Mouse (Mus musculus): ENCODE data around the gene Gm9837.

Gm9837 gene

DNA sequence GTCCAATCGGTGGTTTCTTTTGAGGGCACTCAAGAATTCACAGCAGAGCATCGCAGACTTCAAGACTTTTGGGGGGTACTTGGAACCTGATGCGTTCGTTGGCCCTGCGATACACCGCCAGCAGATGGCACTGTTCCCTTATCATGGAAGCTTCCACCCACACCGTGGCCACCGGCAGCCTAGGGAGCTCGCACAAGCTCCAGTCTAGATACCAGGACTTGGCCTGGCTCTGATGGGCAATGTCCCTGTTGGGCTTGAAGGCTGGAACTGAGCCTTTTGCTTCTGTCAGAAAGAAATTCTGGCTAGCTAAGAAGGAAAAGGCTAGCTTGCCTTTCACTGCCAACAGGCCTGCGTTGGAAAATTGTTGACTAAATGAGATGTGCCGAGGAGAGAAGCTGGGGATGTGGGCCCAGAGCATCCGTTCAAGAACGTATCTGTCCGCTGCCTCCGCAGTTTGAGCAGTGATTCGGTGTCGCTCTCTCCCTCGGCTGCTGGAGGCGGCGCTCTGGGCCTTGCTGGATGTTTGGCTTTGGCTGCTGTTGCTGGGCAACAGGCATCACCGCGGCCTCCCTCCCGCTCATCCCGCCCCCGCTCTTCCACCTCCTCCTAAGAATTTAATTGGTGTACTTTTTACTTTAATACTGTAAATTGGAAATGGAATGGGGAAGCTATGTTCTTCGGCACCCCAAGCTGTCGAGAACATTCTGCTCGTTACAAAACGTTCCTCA lies at the start of gene Gm9837:
Gm9837 (minus strand) TSS at position 512 of the 728 bp plus-strand sequence.
- DNase-seq (ENCODE audit: low spot score in 2 of 2) = peak; percentile 87 to 96

DNA sequence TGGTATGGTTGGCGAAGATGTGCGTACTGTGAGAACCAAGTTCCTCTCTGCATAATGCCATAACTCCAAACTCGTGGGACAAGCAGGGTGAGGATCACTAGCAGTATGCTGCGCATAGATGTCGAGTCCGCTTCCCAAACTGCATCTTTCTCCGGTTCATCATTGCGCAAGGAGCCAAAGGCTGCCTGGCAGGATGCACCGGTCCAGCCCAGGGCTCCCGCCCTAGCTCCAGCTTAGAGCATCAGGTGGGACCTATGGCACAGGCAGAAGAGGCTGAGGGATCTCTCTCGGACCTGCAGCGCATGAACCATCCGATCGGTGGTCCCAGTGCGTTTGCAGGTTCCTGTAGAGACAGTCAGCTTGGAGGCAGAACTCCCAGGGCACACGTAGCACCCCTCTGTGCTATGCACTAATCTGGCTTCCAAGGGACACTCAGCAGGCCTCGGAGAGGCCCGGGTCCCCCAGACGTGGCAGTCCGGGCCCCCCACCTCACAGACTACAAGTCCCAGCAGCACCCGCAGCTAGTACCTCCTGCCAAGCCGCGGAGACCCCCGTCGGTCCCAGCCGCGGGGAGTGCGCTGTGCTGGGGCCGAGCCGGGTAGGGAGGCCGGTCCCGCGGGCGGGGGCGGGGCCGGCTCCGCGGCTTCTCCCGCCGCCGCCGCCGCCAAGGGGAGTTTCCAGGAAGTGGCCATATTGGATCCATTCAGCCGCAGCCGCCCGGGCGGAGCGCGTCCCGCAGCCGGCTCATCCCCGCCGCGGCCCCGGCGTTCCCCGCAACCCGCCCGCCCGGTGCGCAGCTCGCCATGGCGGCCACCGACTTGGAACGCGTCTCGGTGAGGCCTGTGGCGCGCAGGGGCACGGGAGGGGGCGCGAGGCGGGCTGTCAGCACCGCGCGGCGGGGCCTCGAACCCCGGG lies 49.2 kb upstream of the Gm9837 start, which contains the start of gene Sept8:
Sept8 (plus strand) TSS at position 51 of the 915 bp plus-strand sequence.
- peak; percentile 65 to 84 for DNase-seq (ENCODE audit: low spot score in 2 of 2)

DNA sequence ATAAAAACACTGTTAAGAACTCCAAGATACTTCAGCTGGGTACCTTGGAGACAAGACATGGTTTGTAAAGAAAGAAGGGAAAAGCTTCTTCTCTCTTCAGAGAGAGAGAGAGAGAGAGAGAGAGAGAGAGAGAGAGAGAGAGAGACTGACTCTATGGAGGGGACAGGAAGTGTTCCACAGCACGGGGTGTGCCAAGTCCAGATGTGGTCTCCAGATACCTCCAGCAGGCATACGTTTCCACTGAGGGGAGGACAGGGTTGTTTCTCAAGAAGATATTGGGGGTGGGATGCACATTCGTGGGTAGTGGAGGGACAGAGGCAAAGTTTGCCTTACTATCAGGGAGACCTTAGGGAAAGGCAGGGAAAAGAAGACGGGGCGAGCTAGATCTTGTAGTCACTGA lies 48.5 kb upstream of the Gm9837 start:
- peak in 1 of 2 experiments; percentile 52 for DNase-seq (ENCODE audit: low spot score in 2 of 2)

DNA sequence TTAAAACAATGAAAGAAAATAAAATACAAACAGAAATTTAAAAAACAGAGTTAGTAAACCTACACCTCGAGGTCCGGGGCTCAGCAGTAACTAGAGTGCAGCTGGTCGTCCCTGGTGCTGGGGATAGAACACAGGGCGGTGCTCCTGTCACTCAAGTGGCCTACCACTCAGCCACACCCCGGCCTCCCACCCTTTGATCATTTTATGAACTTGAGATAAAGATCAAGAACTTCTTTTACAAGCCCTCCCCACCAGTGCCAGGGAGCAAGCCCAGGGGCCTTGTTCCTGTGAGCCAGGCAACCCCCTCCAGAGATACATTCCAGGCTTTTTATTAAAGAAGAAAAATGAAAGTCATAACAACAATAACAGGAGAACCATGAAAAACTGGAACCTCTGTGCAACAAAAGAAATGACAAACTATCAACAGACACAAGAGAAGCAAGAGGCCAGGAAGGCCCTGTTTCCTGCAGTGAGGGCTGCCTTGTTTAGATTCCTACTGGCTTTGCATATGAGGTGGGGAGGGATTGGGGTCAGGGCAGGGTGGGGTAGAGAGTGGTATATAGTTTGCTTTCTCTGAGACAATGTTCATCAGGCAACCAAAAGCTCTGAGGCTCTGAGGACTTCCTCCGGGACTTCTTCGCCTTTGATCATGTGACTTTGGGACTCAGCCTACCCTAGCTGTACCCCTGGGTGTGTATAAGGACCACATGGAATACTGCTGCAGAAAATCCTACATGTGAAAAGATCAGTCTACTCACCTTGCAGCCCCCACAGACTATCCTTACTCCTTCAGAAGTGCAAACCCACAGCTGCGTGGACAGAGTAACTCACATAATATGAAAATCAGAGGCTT lies 46.7 kb upstream of the Gm9837 start:
- peak in 1 of 2 experiments; percentile 28 for DNase-seq (ENCODE audit: low spot score in 2 of 2)

DNA sequence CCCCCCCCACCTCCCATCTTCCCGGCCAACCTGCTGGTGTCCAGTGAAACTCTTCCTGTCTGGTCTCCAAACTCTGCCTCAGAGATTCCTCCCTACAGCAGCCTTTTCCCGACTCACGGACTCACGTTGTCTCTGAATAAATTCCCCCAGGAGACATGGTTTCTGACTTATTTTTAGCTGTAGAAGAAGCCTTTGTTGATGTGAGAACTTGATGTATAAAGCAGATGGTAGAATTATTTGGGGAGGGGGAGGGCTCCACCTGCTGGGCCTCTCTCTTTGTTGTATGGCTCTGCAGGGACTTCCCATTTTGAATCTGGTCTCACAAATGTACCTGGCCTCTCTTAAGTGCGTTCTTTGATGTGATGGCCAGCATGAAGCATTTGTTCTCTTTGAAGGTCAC lies 40.1 kb upstream of the Gm9837 start:
- no peak for DNase-seq (ENCODE audit: low spot score in 2 of 2)

DNA sequence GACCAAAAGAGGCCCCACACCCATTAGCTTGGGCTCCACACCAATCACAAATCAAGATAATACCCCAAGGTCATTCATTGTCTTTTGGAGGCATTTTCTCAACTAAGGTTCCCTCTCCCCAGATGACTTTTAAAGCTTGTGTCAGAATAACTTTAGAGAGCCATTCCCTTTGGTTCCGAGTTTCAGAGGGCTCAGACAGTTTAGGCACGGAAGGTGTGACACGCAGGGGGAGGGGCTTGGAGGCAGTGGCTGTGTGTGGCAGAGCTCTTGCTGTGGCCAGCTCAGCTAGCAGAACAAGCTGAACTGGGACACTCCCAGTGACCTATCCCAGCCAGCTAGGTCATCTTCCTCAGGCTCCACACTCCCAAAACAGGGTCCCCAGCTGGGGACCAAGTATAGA lies 38.3 kb upstream of the Gm9837 start:
- no peak for DNase-seq (ENCODE audit: low spot score in 2 of 2)

DNA sequence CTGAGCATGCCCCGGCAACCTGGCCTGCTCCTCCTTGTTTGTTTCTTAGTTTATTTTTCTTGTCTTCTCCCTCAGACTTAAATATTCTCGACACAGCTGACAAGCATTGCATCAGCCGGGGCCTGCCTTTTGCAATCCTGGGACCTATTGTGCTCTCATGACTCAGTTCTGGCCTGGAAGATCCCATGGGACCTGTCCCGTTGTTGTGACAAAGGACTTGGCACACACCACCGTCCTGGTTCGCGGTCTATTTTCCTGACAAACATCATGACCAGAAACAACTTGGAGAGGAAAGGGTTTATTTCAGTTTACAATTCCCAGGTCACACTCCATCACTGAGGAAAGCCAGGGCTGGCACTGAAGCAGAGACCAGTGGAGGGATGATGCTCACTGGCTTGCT lies 37.9 kb upstream of the Gm9837 start:
- DNase-seq (ENCODE audit: low spot score in 2 of 2) = no peak

DNA sequence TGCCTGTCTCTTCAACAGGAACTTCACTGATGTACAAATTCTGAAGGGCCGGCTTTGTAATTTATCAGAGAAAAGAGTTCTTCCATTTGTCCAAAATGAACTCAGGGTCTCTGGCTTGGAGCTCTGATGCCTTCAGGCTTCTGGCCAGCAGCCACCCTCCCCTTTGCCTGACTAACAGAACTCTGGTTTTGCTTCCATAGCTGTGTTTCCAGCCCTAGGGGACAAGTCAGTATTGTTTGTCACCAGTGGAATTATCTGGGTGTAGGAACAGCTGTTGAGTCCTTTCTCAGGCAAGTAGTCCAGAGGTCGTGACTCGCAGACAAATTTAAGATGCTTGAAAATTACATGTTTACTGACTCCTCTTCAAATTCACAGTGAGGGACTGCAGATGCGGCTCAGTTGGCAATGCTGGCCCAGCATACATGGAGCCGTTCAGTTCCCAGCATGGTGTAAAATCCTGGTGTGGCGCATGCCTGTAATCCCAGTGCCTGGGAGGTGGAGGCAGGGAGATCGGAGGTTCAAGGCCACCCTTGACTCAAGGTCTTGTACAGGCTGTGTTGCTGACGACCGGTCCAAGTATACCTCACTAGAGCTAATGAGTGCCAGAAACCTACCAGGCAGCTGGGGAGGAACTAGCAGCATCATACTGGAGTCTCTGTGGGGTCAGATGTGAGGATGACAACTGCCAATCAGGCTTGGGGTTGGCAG lies 37.0 kb upstream of the Gm9837 start:
- no peak for DNase-seq (ENCODE audit: low spot score in 2 of 2)

DNA sequence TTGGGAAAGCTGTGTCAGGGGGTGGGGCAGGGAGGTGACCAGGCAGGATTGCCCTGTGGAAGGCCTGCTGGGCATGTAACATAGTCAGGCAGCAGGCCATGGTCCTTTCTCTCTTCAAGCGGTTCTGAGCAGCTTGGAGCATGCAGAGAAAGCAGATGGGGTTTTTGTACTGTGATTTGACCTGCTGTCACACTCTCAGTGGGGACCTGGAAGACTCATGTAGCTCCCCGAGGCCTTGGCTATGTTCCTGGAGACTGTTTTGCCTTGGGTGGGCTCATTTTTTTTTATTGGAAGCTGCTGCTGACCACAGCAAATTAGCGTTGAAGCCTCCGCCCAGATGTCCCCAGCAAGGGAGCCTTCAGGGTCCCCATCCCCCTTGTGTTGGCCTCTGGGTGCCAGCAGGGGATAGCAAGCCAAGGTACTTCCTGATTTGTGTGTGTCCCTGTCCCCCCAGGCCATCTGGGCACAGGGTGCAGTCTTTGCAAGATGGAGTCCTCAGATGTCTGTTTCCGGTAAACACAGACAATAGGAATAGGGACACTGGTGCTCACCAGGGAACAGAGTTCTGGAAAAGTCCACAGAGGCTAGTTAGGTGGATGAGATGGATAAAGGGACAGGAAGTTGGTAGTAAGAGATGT lies 34.9 kb upstream of the Gm9837 start:
- DNase-seq (ENCODE audit: low spot score in 2 of 2) = no peak

DNA sequence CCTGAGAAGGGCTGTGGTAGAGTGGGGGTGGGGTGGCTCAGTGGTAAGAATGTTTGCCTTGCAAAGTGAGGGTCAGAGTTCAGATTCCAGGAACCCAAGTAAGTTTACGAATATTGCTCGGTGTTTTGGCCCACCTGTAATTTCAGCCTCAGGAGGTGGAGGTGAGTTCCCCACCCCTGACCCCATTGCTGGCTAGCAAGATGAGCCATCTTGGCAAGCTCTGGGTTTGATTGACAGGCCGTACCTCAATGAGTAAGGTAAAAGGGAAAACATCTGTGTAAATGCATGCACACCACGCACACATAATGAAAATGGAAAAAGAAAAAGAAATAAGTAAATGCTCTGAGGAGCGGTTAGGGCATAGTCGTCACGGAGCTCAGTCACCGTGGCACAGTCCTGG lies 34.1 kb upstream of the Gm9837 start:
- no peak for DNase-seq (ENCODE audit: low spot score in 2 of 2)

DNA sequence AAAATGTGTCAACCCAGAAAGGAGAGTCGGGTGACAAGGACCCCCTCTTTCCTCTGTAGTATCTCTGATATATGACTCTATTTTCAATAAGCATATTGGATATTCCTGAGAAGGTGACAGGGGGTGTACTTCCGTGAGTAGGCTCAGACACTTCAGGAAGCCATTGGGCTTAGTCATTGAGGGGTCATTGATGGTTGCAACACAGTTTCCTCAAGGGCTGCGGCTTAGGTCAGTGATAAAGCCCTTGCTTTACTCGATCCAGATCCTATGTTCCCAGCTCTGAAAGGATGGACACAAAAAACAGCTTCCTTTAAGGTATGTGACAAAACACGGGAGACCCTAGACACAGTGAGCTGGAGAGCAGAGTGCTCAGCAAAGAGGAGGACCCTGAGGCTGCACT lies 33.5 kb upstream of the Gm9837 start:
- no peak for DNase-seq (ENCODE audit: low spot score in 2 of 2)

DNA sequence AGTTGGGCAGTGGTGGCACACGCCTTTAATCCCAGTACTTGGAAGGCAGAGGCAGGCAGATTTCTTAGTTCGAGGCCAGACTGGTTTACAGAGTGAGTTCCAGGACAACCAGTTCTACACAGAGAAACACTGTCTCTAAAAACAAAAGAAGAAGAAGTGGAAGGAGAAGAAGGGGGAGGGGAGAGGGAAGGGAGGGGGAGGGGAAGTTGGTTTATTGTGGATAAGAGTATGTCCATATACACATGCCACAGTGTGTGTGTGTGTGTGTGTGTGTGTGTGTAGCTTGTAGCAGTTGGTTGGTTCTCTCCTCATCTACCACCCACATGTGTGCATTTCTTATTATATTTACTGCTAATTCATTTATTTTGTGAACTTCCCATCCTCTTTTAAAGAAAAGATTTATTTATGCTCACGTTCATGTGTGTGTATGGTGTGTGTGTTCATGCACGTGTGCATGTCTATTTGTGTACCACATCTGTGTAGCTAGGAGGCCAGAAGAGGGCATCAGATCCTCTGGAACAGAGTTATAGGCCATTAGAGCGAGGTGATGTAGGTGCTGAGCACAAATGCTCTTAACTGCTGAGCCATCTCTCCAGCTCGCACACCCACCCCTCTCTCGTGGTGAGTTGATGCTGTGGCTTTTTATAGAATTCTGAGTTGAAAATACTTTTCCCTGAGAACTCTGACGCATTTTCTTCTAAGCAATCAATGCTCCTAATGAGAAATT lies 31.9 kb upstream of the Gm9837 start:
- no peak for DNase-seq (ENCODE audit: low spot score in 2 of 2)

DNA sequence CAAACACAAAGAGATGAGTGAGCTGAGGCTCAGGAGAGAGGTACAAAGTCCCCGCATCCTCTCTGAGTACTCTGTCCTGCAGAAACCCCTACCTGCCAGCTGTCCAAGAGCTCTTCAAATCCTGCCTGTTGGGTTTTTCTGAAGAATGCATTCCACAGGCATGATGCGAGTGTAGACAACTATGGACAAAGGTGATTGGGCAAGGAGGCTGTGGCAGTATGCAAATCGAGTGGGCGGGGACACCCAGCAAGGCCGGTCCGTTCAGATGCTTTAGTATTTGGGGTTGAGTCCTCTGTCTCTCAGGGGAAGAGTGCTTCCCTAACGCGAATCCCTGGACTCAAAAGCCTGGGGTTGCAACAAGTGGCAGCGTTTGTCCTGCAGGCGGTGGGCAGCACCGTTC lies 30.3 kb upstream of the Gm9837 start:
- DNase-seq (ENCODE audit: low spot score in 2 of 2) = no peak

DNA sequence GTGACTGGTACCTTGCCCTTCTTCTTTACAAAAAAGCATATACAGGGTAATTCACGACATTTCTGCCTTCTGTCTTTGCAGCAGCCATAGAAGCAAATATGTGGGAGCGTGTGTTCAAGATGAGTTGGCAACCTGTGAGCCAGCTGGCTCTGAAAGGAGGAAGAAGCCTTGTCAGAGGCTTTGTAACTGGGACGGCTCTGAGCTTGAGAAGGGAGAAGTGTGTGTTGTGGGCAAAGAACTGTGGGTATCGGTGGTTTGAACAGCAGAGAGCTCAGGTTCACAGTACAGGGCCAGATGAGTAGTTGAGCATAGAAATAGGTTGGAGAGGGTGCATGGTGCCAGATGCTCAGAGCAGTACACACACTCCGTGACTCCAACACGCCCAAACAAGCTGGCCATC lies 26.7 kb upstream of the Gm9837 start:
- no peak for DNase-seq (ENCODE audit: low spot score in 2 of 2)

DNA sequence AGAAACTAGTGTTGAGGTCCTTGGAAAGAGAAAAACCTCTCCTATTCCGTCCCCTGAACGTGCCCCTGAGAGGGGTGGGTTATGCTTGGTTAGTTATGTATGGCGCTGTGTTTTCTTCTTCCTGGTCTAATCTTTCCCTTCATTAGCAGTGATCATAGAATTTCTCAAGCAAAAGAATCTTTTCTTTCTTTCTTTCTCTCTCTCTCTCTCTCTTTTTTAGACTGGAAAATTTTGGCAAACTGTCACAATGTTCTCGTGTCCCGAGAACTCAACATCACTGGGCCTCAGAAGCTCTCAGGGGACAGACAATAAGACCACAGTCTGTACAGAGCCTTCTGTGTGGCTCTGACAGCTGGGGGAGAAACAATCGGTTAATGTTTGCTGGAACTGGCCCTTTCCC lies 25.1 kb upstream of the Gm9837 start:
- no peak for DNase-seq (ENCODE audit: low spot score in 2 of 2)

DNA sequence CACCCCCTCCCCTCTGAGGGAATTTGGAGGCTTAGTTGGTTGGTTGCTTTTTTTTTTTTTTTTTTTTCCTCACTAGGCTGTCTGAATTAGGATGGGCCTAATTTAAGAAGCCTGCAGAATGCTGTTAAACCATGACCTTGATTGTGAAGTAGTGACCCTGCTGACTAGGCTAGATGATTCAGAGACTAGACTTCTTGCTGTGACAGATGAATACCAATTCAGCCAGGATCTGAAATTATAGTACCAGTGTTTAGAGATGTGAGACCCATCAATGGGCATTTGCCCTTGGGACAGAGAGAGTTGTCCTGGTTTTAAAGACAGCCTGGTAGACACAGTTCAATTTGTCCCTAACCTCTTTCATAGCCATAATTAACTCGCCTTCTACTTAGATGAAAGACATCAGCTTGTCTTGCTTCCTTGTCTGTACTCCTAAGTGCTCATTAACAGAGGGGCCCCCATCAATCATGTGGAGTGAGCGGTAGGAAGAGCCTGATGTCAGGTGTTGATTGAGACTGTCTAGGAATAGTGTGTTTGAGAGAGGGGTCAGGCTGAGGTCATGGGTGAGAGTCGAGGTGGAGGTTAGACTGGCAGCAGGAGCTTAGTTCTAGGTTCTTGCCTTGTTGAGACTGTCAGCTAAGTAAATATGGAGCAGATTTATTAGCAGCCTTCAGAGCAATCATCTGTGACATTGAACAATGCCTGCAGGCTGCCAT lies 23.1 kb upstream of the Gm9837 start:
- DNase-seq (ENCODE audit: low spot score in 2 of 2) = no peak

DNA sequence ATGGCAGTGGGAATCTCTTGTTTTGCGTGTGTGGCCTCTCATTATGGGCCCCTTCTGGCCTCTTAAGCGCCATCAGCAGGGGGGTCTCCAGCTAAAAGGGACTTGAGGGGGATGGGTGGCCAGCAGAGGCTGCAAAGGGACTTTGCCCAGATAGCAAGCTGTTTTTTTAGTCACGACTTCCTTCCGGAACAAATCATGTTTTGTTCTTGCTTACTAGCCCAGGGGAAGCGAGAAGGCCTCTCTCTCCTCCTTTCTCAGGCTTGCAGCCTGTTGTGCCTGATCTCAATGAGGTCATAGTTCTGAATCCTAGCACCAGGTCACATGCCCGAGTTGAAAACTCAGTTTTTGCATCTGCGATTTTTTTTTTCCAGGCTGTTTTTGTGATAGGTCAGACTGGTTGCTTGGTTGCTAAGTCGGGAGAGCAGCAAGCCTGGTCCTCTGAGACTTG lies 21.7 kb upstream of the Gm9837 start:
- DNase-seq (ENCODE audit: low spot score in 2 of 2) = no peak

DNA sequence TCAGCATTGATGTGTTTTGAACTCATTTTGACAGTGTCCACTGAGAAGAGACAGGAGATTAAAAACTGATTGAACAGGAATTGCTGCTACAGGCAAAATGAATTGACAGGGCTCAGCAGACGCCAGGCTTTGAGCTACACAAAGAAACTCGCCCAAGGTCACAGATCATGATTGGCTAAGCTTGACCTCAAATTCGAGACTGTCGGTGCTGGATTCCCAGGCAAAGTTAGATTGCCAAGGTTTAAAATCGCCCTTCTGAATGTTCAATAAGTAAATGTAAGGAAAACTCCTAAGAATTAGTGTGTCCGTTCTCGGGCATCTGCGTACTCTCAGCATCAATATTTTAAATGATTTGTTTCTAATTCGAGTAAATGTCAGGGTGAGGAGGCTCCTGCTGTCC lies 19.1 kb upstream of the Gm9837 start:
- no peak for DNase-seq (ENCODE audit: low spot score in 2 of 2)

DNA sequence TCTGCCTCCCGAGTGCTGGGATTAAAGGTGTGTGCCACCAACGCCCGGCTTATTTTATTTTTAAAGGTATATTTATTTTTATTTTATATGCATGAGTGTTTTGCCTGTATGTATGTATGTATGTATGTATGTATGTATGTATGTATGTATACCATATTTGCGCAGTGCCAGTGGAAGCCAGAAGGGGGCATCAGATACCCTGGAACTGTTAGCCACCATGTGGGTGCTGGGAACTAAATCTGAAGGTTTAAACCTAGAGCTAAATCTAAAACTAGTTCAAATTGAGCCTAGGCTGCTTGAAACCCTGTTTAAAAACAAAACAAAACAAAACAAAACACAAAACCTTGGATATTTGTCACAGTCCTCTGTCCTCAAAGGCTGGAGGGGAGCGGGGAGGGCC lies 18.7 kb upstream of the Gm9837 start:
- DNase-seq (ENCODE audit: low spot score in 2 of 2) = no peak

All from spleen, postnatal 4 days (tissue).